Comparison of ENCODE assay signal across 8 mouse cellular contexts in genomic region chrX:134750764-134751592, GRCm38 (mm10). TPM values are rescaled to one million over a fixed set of nuclear protein-coding genes. Genes with fewer than 3 reads are reported as not detected.
DNase-seq lines count a peak whose midpoint lies in the region; ATAC-seq and TF ChIP-seq lines count a peak whose summit lies in the region.

Gene Armcx6 (minus strand): TSS chrX:134751417.

- peaks cover 29% of the 10 kb centered on the region; the same call in 1 of the 2 replicates for H3K27me3 ChIP-seq in forebrain, embryonic 12.5 days
- no peaks in the 10 kb centered on the region for H3K27me3 ChIP-seq in heart, embryonic 16.5 days (ENCODE audit: control insufficient read depth, insufficient read depth, low read length)
- peaks cover 6% of the 10 kb centered on the region; the same call in 1 of the 2 replicates for H3K27me3 ChIP-seq in liver, postnatal 0 days (ENCODE audit: insufficient read depth, low read length)
- H3K27me3 ChIP-seq in neural tube, embryonic 13.5 days = peaks cover 32% of the 10 kb centered on the region

- H3K9ac ChIP-seq in forebrain, embryonic 12.5 days = peak within 1 kb of the TSS; percentile 63
- peak within 1 kb of the TSS; percentile 70 for H3K9ac ChIP-seq in heart, embryonic 16.5 days (ENCODE audit: low read length)
- peak within 1 kb of the TSS; percentile 48; the same call in 1 of the 2 replicates for H3K9ac ChIP-seq in liver, postnatal 0 days (replicated peaks)
- H3K9ac ChIP-seq in neural tube, embryonic 13.5 days = peak within 1 kb of the TSS; percentile 77

- 19% methylated on average over 36 of the region's 36 CpGs for WGBS in forebrain, embryonic 12.5 days
- WGBS in heart, embryonic 16.5 days = 12% methylated on average over 36 of the region's 36 CpGs
- WGBS in liver, postnatal 0 days (ENCODE audit: insufficient replicate concordance) = 17% methylated on average over 35 of the region's 36 CpGs
- WGBS in neural tube, embryonic 13.5 days = 21% methylated on average over 36 of the region's 36 CpGs

- TF ChIP-seq EP300 in liver, postnatal 0 days (IDR thresholded peaks at IDR 0.05; ENCODE audit: low read depth) = no peak

- peaks cover 3% of the 10 kb centered on the region; the same call in 1 of the 2 replicates for H3K4me1 ChIP-seq in forebrain, embryonic 12.5 days
- peaks cover 6% of the 10 kb centered on the region; the same call in 1 of the 2 replicates for H3K4me1 ChIP-seq in heart, embryonic 16.5 days (ENCODE audit: control insufficient read depth, insufficient read depth, low read length)
- H3K4me1 ChIP-seq in liver, postnatal 0 days (ENCODE audit: insufficient read depth) = peaks cover 4% of the 10 kb centered on the region; the same call in 1 of the 2 replicates
- peaks cover 8% of the 10 kb centered on the region for H3K4me1 ChIP-seq in neural tube, embryonic 13.5 days (replicated peaks)

- peak; percentile 83 for DNase-seq in ES-CJ7 (ENCODE audit: low read depth, low spot score)
- peak; percentile 50 for DNase-seq in c-Kit-positive CD71-positive TER-119-negative erythroid progenitor cells, embryonic 14.5 days (ENCODE audit: low read depth)
- peak; percentile 75 to 83 for DNase-seq in kidney, postnatal 25 days
- peak; percentile 63 for DNase-seq in liver, postnatal 0 days
- DNase-seq in testis, postnatal 10 days (ENCODE audit: low spot score) = peak; percentile 68

- peak within 1 kb of the TSS; percentile 62 for H3K4me2 ChIP-seq in forebrain, embryonic 12.5 days
- H3K4me2 ChIP-seq in heart, embryonic 16.5 days (ENCODE audit: low read depth, low read length) = peak within 1 kb of the TSS; percentile 71
- H3K4me2 ChIP-seq in liver, postnatal 0 days (ENCODE audit: low read depth, low read length) = peak within 1 kb of the TSS; percentile 89
- H3K4me2 ChIP-seq in neural tube, embryonic 13.5 days = peak within 1 kb of the TSS; percentile 63

- peak within 1 kb of the TSS; percentile 48 for H3K4me3 ChIP-seq in forebrain, embryonic 12.5 days (replicated peaks)
- peak within 1 kb of the TSS; percentile 63 for H3K4me3 ChIP-seq in heart, embryonic 16.5 days (ENCODE audit: low read length)
- peak within 1 kb of the TSS; percentile 53 for H3K4me3 ChIP-seq in liver, postnatal 0 days (ENCODE audit: low read depth, low read length)
- H3K4me3 ChIP-seq in neural tube, embryonic 13.5 days = peak within 1 kb of the TSS; percentile 51

- H3K27ac ChIP-seq in forebrain, embryonic 12.5 days = peak within 1 kb of the TSS; percentile 75
- peak within 1 kb of the TSS; percentile 77 for H3K27ac ChIP-seq in heart, embryonic 16.5 days (ENCODE audit: low read length)
- H3K27ac ChIP-seq in liver, postnatal 0 days (ENCODE audit: low read depth) = no peak within 1 kb of the TSS
- H3K27ac ChIP-seq in neural tube, embryonic 13.5 days (replicated peaks) = peak within 1 kb of the TSS; percentile 79

- peak; percentile 29 for TF ChIP-seq CTCF in liver, postnatal 0 days (IDR thresholded peaks at IDR 0.05; ENCODE audit: low read depth)

- ATAC-seq in forebrain, embryonic 12.5 days (ENCODE audit: low FRiP score) = peak; percentile 94
- peak; percentile 93 for ATAC-seq in heart, embryonic 16.5 days (replicated peaks; ENCODE audit: extremely low read depth, insufficient read depth, low FRiP score)
- ATAC-seq in liver, postnatal 0 days = peak; percentile 90
- ATAC-seq in neural tube, embryonic 13.5 days (ENCODE audit: low read depth) = peak; percentile 95

- no peaks in the 10 kb centered on the region for H3K36me3 ChIP-seq in forebrain, embryonic 12.5 days (replicated peaks)
- H3K36me3 ChIP-seq in heart, embryonic 16.5 days (ENCODE audit: control insufficient read depth, insufficient read depth) = no peaks in the 10 kb centered on the region
- no peaks in the 10 kb centered on the region for H3K36me3 ChIP-seq in liver, postnatal 0 days (replicated peaks; ENCODE audit: insufficient read depth, low read length)
- no peaks in the 10 kb centered on the region for H3K36me3 ChIP-seq in neural tube, embryonic 13.5 days

- no peaks in the 10 kb centered on the region for H3K9me3 ChIP-seq in forebrain, embryonic 12.5 days
- H3K9me3 ChIP-seq in heart, embryonic 16.5 days (replicated peaks; ENCODE audit: control insufficient read depth, low read length) = no peaks in the 10 kb centered on the region
- H3K9me3 ChIP-seq in liver, postnatal 0 days (ENCODE audit: low read length) = no peaks in the 10 kb centered on the region
- H3K9me3 ChIP-seq in neural tube, embryonic 13.5 days = no peaks in the 10 kb centered on the region

RNA-seq across cellular contexts. Expression of gene Armcx6, which starts in this region (rescaled TPM):
- 21.9 and 23.6 TPM in 2 replicates for polyA plus RNA-seq in forebrain, embryonic 12.5 days (2016; fragmentation: Nextera tagmentation; extraction: Ambion mirVana)
- 15.5 and 16.5 TPM in 2 replicates for polyA plus RNA-seq in heart, embryonic 16.5 days (2015; fragmentation: Nextera tagmentation; extraction: Ambion mirVana)
- 2.6 and 3.0 TPM in 2 replicates for polyA plus RNA-seq in liver, postnatal 0 days (2015; fragmentation: Nextera tagmentation; extraction: Ambion mirVana)
- 32.5 and 33.8 TPM in 2 replicates for polyA plus RNA-seq in neural tube, embryonic 13.5 days (2015; fragmentation: Nextera tagmentation; extraction: Ambion mirVana)
